Mouse (Mus musculus) neural tube, embryonic 10.5 days (tissue): Measurements from ENCODE around the gene Ms4a18.

Experiments used
- DNase-seq: peaks from one replicate; pipeline ENCODE4 v3.0.0-alpha.2; 2017; ENCODE audit warnings: low spot score; ENCODE audit errors: extremely low spot score

The Ms4a18 gene

GRCm38 (mm10) chr19:10984551-10984950, 33.3 kb downstream of the Ms4a18 start:
- no peak for DNase-seq

GRCm38 (mm10) chr19:10983146-10983545, 34.7 kb downstream of the Ms4a18 start:
- peak; percentile 26 for DNase-seq

- DNase-seq = no peak
Measured at GRCm38 (mm10) chr19:10980210-10980609, 37.6 kb downstream of the Ms4a18 start.

- DNase-seq = peak; percentile 71
Measured at GRCm38 (mm10) chr19:10979184-10980168, 38.4 kb downstream of the Ms4a18 start.

GRCm38 (mm10) chr19:10976318-10976717, 41.5 kb downstream of the Ms4a18 start:
- no peak for DNase-seq

GRCm38 (mm10) chr19:10975187-10975586, 42.6 kb downstream of the Ms4a18 start:
- no peak for DNase-seq

GRCm38 (mm10) chr19:10974238-10974865, 43.5 kb downstream of the Ms4a18 start, which contains the start of gene Ms4a10:
TSS of gene Ms4a10 (minus strand) at chr19:10974670.
- DNase-seq = no peak

GRCm38 (mm10) chr19:10973187-10973586, 44.6 kb downstream of the Ms4a18 start:
- DNase-seq = peak; percentile 22

- no peak for DNase-seq
Measured at GRCm38 (mm10) chr19:10972660-10973059, 45.2 kb downstream of the Ms4a18 start.

- DNase-seq = no peak
Measured at GRCm38 (mm10) chr19:10970457-10970856, 47.4 kb downstream of the Ms4a18 start.

GRCm38 (mm10) chr19:10968578-10968977, 49.3 kb downstream of the Ms4a18 start:
- DNase-seq = no peak

GRCm38 (mm10) chr19:10965721-10966120, 52.1 kb downstream of the Ms4a18 start:
- DNase-seq = no peak

GRCm38 (mm10) chr19:10959978-10960346, 57.9 kb downstream of the Ms4a18 start:
- DNase-seq = no peak

- peak; percentile 35 for DNase-seq
Measured at GRCm38 (mm10) chr19:10959085-10959977, 58.5 kb downstream of the Ms4a18 start.

- no peak for DNase-seq
Measured at GRCm38 (mm10) chr19:10952021-10952939, 65.6 kb downstream of the Ms4a18 start.

- DNase-seq = no peak
Measured at GRCm38 (mm10) chr19:10949558-10949957, 68.3 kb downstream of the Ms4a18 start.

- peak; percentile 96 for DNase-seq
Measured at GRCm38 (mm10) chr19:10949112-10949511, 68.7 kb downstream of the Ms4a18 start, which contains the start of gene Ccdc86. TSS of gene Ccdc86 (minus strand) at chr19:10949266.

- peak; percentile 21 for DNase-seq
Measured at GRCm38 (mm10) chr19:10948416-10948815, 69.4 kb downstream of the Ms4a18 start.

- no peak for DNase-seq
Measured at GRCm38 (mm10) chr19:10947219-10947618, 70.6 kb downstream of the Ms4a18 start.
